Mouse (Mus musculus) megakaryocyte, embryonic 14.5 days (primary cell): ENCODE data around the gene Tmem219.

Experiments used
- FLI1 ChIP-seq: IDR thresholded peaks from 2 replicates; pipeline ENCODE4 v1.6.1; 2012; ENCODE audit warnings: low read length, inconsistent platforms, mixed read lengths
- GATA1 ChIP-seq: IDR thresholded peaks from 3 replicates; pipeline ENCODE4 v1.6.1; 2012; ENCODE audit warnings: mixed read lengths, low read length, inconsistent platforms, borderline replicate concordance

- no peak for TF ChIP-seq GATA1
- TF ChIP-seq FLI1: no peak
These were observed 33.9 kb downstream of the Tmem219 start for GRCm38 (mm10) chr7:126888852-126889251.
